ENCODE assay signal across 23 mouse cellular contexts in the genomic region with DNA sequence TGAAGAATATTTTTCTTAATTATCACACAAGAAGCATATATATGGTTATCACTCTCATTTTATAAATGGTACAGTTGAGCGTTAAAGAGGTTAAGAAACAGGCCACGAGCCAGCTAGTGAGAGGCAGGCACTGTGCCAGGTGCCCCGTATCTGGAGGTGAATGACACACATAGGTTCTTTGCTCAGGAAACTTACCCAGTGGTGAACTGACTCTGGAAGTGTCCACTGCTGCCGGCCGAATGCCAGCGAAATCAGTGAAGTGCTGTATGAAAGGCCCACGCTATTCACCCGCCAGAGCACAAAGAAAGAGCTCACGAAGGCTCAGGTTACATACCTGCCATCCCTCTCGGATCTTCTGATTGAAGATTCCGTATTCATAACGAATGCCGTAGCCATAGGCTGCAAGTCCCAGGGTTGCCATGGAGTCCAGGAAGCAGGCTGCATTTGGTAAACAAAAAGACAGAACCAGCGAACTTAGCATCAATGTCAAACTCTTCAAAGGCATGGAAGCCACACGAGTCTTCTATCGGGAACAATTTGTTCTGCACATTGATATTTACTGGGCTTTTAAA. TPM values are rescaled to one million over a fixed set of nuclear protein-coding genes. Genes with fewer than 3 reads are reported as not detected.
DNase-seq lines count a peak whose midpoint lies in the region; ATAC-seq and TF ChIP-seq lines count a peak whose summit lies in the region.
"Had no signal": no experiment of that assay in that cellular context is flagged by ENCODE, and none has a peak within 500 bp of the region (broad histone marks: within the 10 kb centered on the region; RNA-seq: fewer than 3 reads in every experiment).

No protein-coding gene starts in this region.

- DNase-seq in forebrain, postnatal 0 days: peak; percentile 45
- DNase-seq in kidney, postnatal 4 days: peak; percentile 20 to 29
- peak; percentile 62 for DNase-seq in midbrain, embryonic 14.5 days
- peak; percentile 18 for DNase-seq in midbrain, postnatal 0 days (ENCODE audit: low spot score)
- no peak for DNase-seq in thymus, postnatal 10 days (ENCODE audit: low spot score in 2 of 2)
- DNase-seq: adrenal gland, postnatal 36 days; cerebellum, adult 9-10 months; heart, postnatal 36 days had no signal

- no peaks in the 10 kb centered on the region for H3K27me3 ChIP-seq in forebrain, postnatal 0 days (ENCODE audit: insufficient read depth, low read length)
- H3K27me3 ChIP-seq in forebrain, embryonic 13.5 days: no peaks in the 10 kb centered on the region
- H3K27me3 ChIP-seq in kidney, embryonic 14.5 days (ENCODE audit: control insufficient read depth, insufficient read depth, low read length): no peaks in the 10 kb centered on the region
- no peaks in the 10 kb centered on the region for H3K27me3 ChIP-seq in midbrain, embryonic 14.5 days (ENCODE audit: control insufficient read depth, insufficient read depth, low read length)
- H3K27me3 ChIP-seq in midbrain, embryonic 13.5 days: no peaks in the 10 kb centered on the region
- H3K27me3 ChIP-seq in midbrain, postnatal 0 days (ENCODE audit: insufficient read depth, low read length): no peaks in the 10 kb centered on the region
- H3K27me3 ChIP-seq: embryonic facial prominence, embryonic 15.5 days; limb, embryonic 12.5 days; liver, embryonic 15.5 days; megakaryocyte, embryonic 14.5 days; neural tube, embryonic 15.5 days had no signal

- TF ChIP-seq CTCF in forebrain, postnatal 0 days (IDR thresholded peaks at IDR 0.05; ENCODE audit: low read depth): no peak
- no peak for TF ChIP-seq CTCF in midbrain, postnatal 0 days (IDR thresholded peaks at IDR 0.05)

- H3K9me3 ChIP-seq in forebrain, postnatal 0 days (ENCODE audit: low read length): no peaks in the 10 kb centered on the region
- no peaks in the 10 kb centered on the region for H3K9me3 ChIP-seq in forebrain, embryonic 13.5 days (replicated peaks)
- H3K9me3 ChIP-seq in kidney, embryonic 14.5 days (ENCODE audit: control insufficient read depth, low read length): no peaks in the 10 kb centered on the region
- H3K9me3 ChIP-seq in midbrain, embryonic 14.5 days (ENCODE audit: control insufficient read depth, low read length): no peaks in the 10 kb centered on the region
- no peaks in the 10 kb centered on the region for H3K9me3 ChIP-seq in midbrain, embryonic 13.5 days
- no peaks in the 10 kb centered on the region for H3K9me3 ChIP-seq in midbrain, postnatal 0 days (ENCODE audit: low read length)
- H3K9me3 ChIP-seq: embryonic facial prominence, embryonic 15.5 days; forebrain, embryonic 10.5 days; limb, embryonic 12.5 days; liver, embryonic 15.5 days; megakaryocyte, embryonic 14.5 days; neural tube, embryonic 15.5 days had no signal

- peak; percentile 16; the same call in 1 of the 2 replicates for ATAC-seq in forebrain, postnatal 0 days
- no peak for ATAC-seq in forebrain, embryonic 13.5 days
- ATAC-seq in kidney, embryonic 14.5 days (ENCODE audit: low FRiP score, low TSS enrichment): no peak
- no peak for ATAC-seq in midbrain, embryonic 14.5 days (ENCODE audit: low FRiP score, low TSS enrichment)
- no peak for ATAC-seq in midbrain, embryonic 13.5 days
- ATAC-seq in midbrain, postnatal 0 days (ENCODE audit: low FRiP score): no peak
- ATAC-seq: activated CD4-positive, CD25-positive, alpha-beta regulatory T cell, adult 4 months; inflammation-experienced regulatory T-cells, adult 6 months had no signal

- H3K4me2 ChIP-seq in forebrain, postnatal 0 days (ENCODE audit: low read depth): no peak overlapping the region
- H3K4me2 ChIP-seq in forebrain, embryonic 13.5 days: no peak overlapping the region
- H3K4me2 ChIP-seq in kidney, embryonic 14.5 days (replicated peaks; ENCODE audit: low read depth, low read length): no peak overlapping the region
- H3K4me2 ChIP-seq in midbrain, embryonic 14.5 days (ENCODE audit: low read length): no peak overlapping the region; the same call in 1 of the 2 replicates
- no peak overlapping the region for H3K4me2 ChIP-seq in midbrain, embryonic 13.5 days (replicated peaks)
- H3K4me2 ChIP-seq in midbrain, postnatal 0 days (ENCODE audit: low read depth, low read length, poor library complexity, severe bottlenecking): no peak overlapping the region
- H3K4me2 ChIP-seq: embryonic facial prominence, embryonic 15.5 days; heart, embryonic 11.5 days; limb, embryonic 12.5 days; liver, embryonic 15.5 days; neural tube, embryonic 15.5 days had no signal

- 19% methylated on average over 16 of the region's 16 CpGs for WGBS in forebrain, postnatal 0 days
- 34% methylated on average over 16 of the region's 16 CpGs for WGBS in forebrain, embryonic 13.5 days
- 69% methylated on average over 16 of the region's 16 CpGs for WGBS in kidney, embryonic 14.5 days
- 30% methylated on average over 16 of the region's 16 CpGs for WGBS in midbrain, embryonic 14.5 days
- 39% methylated on average over 16 of the region's 16 CpGs for WGBS in midbrain, embryonic 13.5 days
- 32% methylated on average over 16 of the region's 16 CpGs for WGBS in midbrain, postnatal 0 days

- H3K27ac ChIP-seq in forebrain, postnatal 0 days (ENCODE audit: low read depth, low read length): no peak overlapping the region
- no peak overlapping the region for H3K27ac ChIP-seq in forebrain, embryonic 13.5 days
- no peak overlapping the region for H3K27ac ChIP-seq in kidney, embryonic 14.5 days (ENCODE audit: low read depth, low read length)
- H3K27ac ChIP-seq in midbrain, embryonic 14.5 days (replicated peaks; ENCODE audit: low read depth, low read length): no peak overlapping the region
- no peak overlapping the region; the same call in 1 of the 2 replicates for H3K27ac ChIP-seq in midbrain, embryonic 13.5 days
- no peak overlapping the region for H3K27ac ChIP-seq in midbrain, postnatal 0 days (ENCODE audit: low read depth, low read length)
- H3K27ac ChIP-seq: embryonic facial prominence, embryonic 15.5 days; forebrain, embryonic 10.5 days; kidney, postnatal 0 days; left cerebral cortex, adult 2 months; limb, embryonic 12.5 days; liver, embryonic 15.5 days; neural tube, embryonic 15.5 days had no signal

- no peak overlapping the region for H3K9ac ChIP-seq in forebrain, postnatal 0 days
- H3K9ac ChIP-seq in forebrain, embryonic 13.5 days: no peak overlapping the region
- H3K9ac ChIP-seq in kidney, embryonic 14.5 days (ENCODE audit: low read depth, low read length): no peak overlapping the region
- no peak overlapping the region for H3K9ac ChIP-seq in midbrain, embryonic 14.5 days (replicated peaks; ENCODE audit: low read length)
- no peak overlapping the region for H3K9ac ChIP-seq in midbrain, embryonic 13.5 days (replicated peaks)
- no peak overlapping the region for H3K9ac ChIP-seq in midbrain, postnatal 0 days (replicated peaks; ENCODE audit: low read length, poor library complexity, severe bottlenecking)
- H3K9ac ChIP-seq: embryonic facial prominence, embryonic 15.5 days; limb, embryonic 12.5 days; liver, embryonic 15.5 days; neural tube, embryonic 15.5 days had no signal

- H3K36me3 ChIP-seq in forebrain, postnatal 0 days (ENCODE audit: insufficient read depth): no peaks in the 10 kb centered on the region
- no peaks in the 10 kb centered on the region for H3K36me3 ChIP-seq in forebrain, embryonic 13.5 days (ENCODE audit: poor library complexity, severe bottlenecking)
- H3K36me3 ChIP-seq in kidney, embryonic 14.5 days (ENCODE audit: control insufficient read depth, insufficient read depth, low read length): no peaks in the 10 kb centered on the region
- no peaks in the 10 kb centered on the region for H3K36me3 ChIP-seq in midbrain, embryonic 14.5 days (ENCODE audit: control insufficient read depth, insufficient read depth, low read length)
- no peaks in the 10 kb centered on the region for H3K36me3 ChIP-seq in midbrain, embryonic 13.5 days
- H3K36me3 ChIP-seq in midbrain, postnatal 0 days (ENCODE audit: insufficient read depth, low read length): no peaks in the 10 kb centered on the region
- H3K36me3 ChIP-seq: forebrain, embryonic 10.5 days; limb, embryonic 12.5 days; neural tube, embryonic 15.5 days had no signal

- no peaks in the 10 kb centered on the region for H3K4me1 ChIP-seq in forebrain, postnatal 0 days (ENCODE audit: insufficient read depth)
- H3K4me1 ChIP-seq in forebrain, embryonic 13.5 days: peaks cover 7% of the 10 kb centered on the region
- H3K4me1 ChIP-seq in kidney, embryonic 14.5 days (ENCODE audit: control insufficient read depth, insufficient read depth, low read length): no peaks in the 10 kb centered on the region
- H3K4me1 ChIP-seq in midbrain, embryonic 14.5 days (ENCODE audit: control insufficient read depth, insufficient read depth, low read length): no peaks in the 10 kb centered on the region; the same call in 1 of the 2 replicates
- peaks cover 6% of the 10 kb centered on the region for H3K4me1 ChIP-seq in midbrain, embryonic 13.5 days (replicated peaks)
- peaks cover 2% of the 10 kb centered on the region; the same call in 1 of the 2 replicates for H3K4me1 ChIP-seq in midbrain, postnatal 0 days (ENCODE audit: insufficient read depth, low read length)
- H3K4me1 ChIP-seq: embryonic facial prominence, embryonic 15.5 days; limb, embryonic 12.5 days; neural tube, embryonic 15.5 days had no signal

- H3K4me3 ChIP-seq in forebrain, postnatal 0 days (ENCODE audit: low read depth, low read length): no peak overlapping the region
- no peak overlapping the region for H3K4me3 ChIP-seq in forebrain, embryonic 13.5 days
- H3K4me3 ChIP-seq in kidney, embryonic 14.5 days (ENCODE audit: low read length): no peak overlapping the region
- H3K4me3 ChIP-seq in midbrain, embryonic 14.5 days (replicated peaks; ENCODE audit: low read depth, low read length): no peak overlapping the region
- no peak overlapping the region for H3K4me3 ChIP-seq in midbrain, embryonic 13.5 days (replicated peaks)
- H3K4me3 ChIP-seq in midbrain, postnatal 0 days (ENCODE audit: low read depth, low read length): no peak overlapping the region
- H3K4me3 ChIP-seq: embryonic facial prominence, embryonic 15.5 days; forebrain, embryonic 10.5 days; left cerebral cortex, adult 2 months; limb, embryonic 12.5 days; liver, embryonic 15.5 days; megakaryocyte, embryonic 14.5 days; myocyte; neural tube, embryonic 15.5 days had no signal

RNA-seq across cellular contexts. Expression of a gene that starts 15.0 kb away (rescaled TPM):
- total RNA-seq in forebrain, postnatal 0 days (2014; rRNA removed): 5.7 and 8.2 TPM in 2 replicates
- polyA plus RNA-seq in forebrain, postnatal 0 days (2015; fragmentation: Nextera tagmentation; extraction: Ambion mirVana): 5.6 and 6.3 TPM in 2 replicates
- 2.5 and 3.4 TPM in 2 replicates for polyA plus RNA-seq in forebrain, embryonic 13.5 days (2015; fragmentation: Nextera tagmentation; extraction: Ambion mirVana)
- 17.8 and 27.5 TPM in 2 replicates for polyA plus RNA-seq in kidney, embryonic 14.5 days (2014; fragmentation: Nextera tagmentation; extraction: Ambion mirVana)
- 5.2 and 6.1 TPM in 2 replicates for polyA plus RNA-seq in midbrain, embryonic 14.5 days (2014; fragmentation: Nextera tagmentation; extraction: Ambion mirVana)
- 5.4 and 8.2 TPM in 2 replicates for polyA plus RNA-seq in midbrain, embryonic 13.5 days (2015; fragmentation: Nextera tagmentation; extraction: Ambion mirVana)
- total RNA-seq in midbrain, postnatal 0 days (2014; rRNA removed): 10.7 and 12.4 TPM in 2 replicates
- 8.9 TPM in 2 replicates for polyA plus RNA-seq in midbrain, postnatal 0 days (2015; fragmentation: Nextera tagmentation; extraction: Ambion mirVana)

Comparison
In these comparisons a context has a peak if more than half of its experiments do, and no peak if none do; other contexts are left out.
1. DNase-seq: peak in forebrain, postnatal 0 days (single experiment), kidney, postnatal 4 days (2 of 2), midbrain, embryonic 14.5 days (single experiment) and midbrain, postnatal 0 days (single experiment); none in thymus, postnatal 10 days (0 of 2).